Mouse (Mus musculus) MEL (cell line): ENCODE results near the gene Rcan2. TPM values are rescaled to one million over a fixed set of nuclear protein-coding genes. Genes with fewer than 3 reads are reported as not detected.

Experiments used
- DNase-seq: peaks from one replicate; pipeline ENCODE4 v3.0.0; 2011; ENCODE audit warnings: low read depth, low spot score
- H3K27ac ChIP-seq: 2 replicates; pipeline ENCODE4 v1.5.1; 2012; ENCODE audit warnings: low read depth, mild to moderate bottlenecking, control low read depth, low read length, moderate library complexity; ENCODE audit not compliant: control insufficient read depth
- H3K27me3 ChIP-seq, 2 experiments: fragments of 150-350 bp in 1 of 2; sonication (generic) in 1 of 2; 2 replicates each; pipeline ENCODE4 v1.6.1; 2012; ENCODE audit warnings: low read length in 2 of 2, mild to moderate bottlenecking in 2 of 2, improper control_type of control experiment in 1 of 2, moderate library complexity in 1 of 2; ENCODE audit not compliant: insufficient read depth in 2 of 2, control insufficient read depth in 1 of 2
- H3K36me3 ChIP-seq, 2 experiments: 2 replicates each; pipeline ENCODE4 v1.6.1; 2012 to 2014; ENCODE audit warnings: low read length in 2 of 2, improper control_type of control experiment in 1 of 2, inconsistent platforms in 1 of 2, mild to moderate bottlenecking in 1 of 2; ENCODE audit not compliant: insufficient read depth in 2 of 2, control insufficient read depth in 1 of 2
- H3K4me1 ChIP-seq, 2 experiments: fragments of 150-350 bp in 1 of 2; sonication (generic) in 1 of 2; 2 replicates each; pipeline ENCODE4 v1.6.1; 2012; ENCODE audit warnings: low read length in 2 of 2, improper control_type of control experiment in 1 of 2, mild to moderate bottlenecking in 1 of 2; ENCODE audit not compliant: insufficient read depth in 2 of 2, control insufficient read depth in 1 of 2
- H3K4me3 ChIP-seq, 2 experiments: fragments of 150-350 bp in 1 of 2; sonication (generic) in 1 of 2; 2 replicates each; pipeline ENCODE4 v1.5.1; 2012; ENCODE audit warnings: low read depth in 2 of 2, low read length in 2 of 2, mild to moderate bottlenecking in 2 of 2, moderate library complexity in 2 of 2, control low read depth in 1 of 2, improper control_type of control experiment in 1 of 2; ENCODE audit not compliant: control insufficient read depth in 1 of 2, insufficient read depth in 1 of 2
- H3K79me2 ChIP-seq: 2 replicates; pipeline ENCODE4 v1.6.1; 2012; ENCODE audit warnings: mild to moderate bottlenecking, low read length, moderate library complexity; ENCODE audit not compliant: control insufficient read depth, poor library complexity, insufficient read depth
- H3K9ac ChIP-seq: 2 replicates; pipeline ENCODE4 v1.6.1; 2012; ENCODE audit warnings: low read depth, mild to moderate bottlenecking, control low read depth, low read length, moderate library complexity; ENCODE audit not compliant: control insufficient read depth, poor library complexity, severe bottlenecking
- H3K9me3 ChIP-seq: fragments of 150-350 bp; sonication (generic); replicated peaks from 2 replicates; pipeline ENCODE4 v1.6.1; 2012; ENCODE audit warnings: mild to moderate bottlenecking, low read length, improper control_type of control experiment, moderate library complexity; ENCODE audit not compliant: insufficient read depth
- BHLHE40 ChIP-seq: IDR thresholded peaks from 2 replicates; pipeline ENCODE4 v1.6.1; 2012; ENCODE audit warnings: low read depth, mild to moderate bottlenecking, inconsistent platforms, low read length, improper control_type of control experiment, borderline replicate concordance
- CHD1 ChIP-seq: IDR thresholded peaks from 2 replicates; pipeline ENCODE4 v1.6.1; 2012; ENCODE audit warnings: low read depth, mild to moderate bottlenecking, inconsistent platforms, low read length, improper control_type of control experiment
- CTCF ChIP-seq, 3 experiments: IDR thresholded peaks in 2 of 3; conservative IDR thresholded peaks in 1 of 3; 2 replicates each; pipeline ENCODE4 v1.5.1; 2011 to 2012; ENCODE audit warnings: low read length in 3 of 3, low read depth in 2 of 3, mild to moderate bottlenecking in 2 of 3, improper control_type of control experiment in 1 of 3, inconsistent platforms in 1 of 3, mixed read lengths in 1 of 3, moderate library complexity in 1 of 3; ENCODE audit not compliant: control insufficient read depth in 1 of 3, insufficient read depth in 1 of 3, poor library complexity in 1 of 3, severe bottlenecking in 1 of 3
- ELF1 ChIP-seq: IDR thresholded peaks from 2 replicates; pipeline ENCODE4 v1.6.1; 2014; ENCODE audit warnings: low read depth, mild to moderate bottlenecking, inconsistent platforms, low read length, improper control_type of control experiment, moderate library complexity
- EP300 ChIP-seq, 2 experiments: IDR thresholded peaks; 2 replicates each; pipeline ENCODE4 v1.6.1; 2011; ENCODE audit warnings: improper control_type of control experiment in 2 of 2, low read length in 2 of 2, low read depth in 1 of 2, mild to moderate bottlenecking in 1 of 2
- HCFC1 ChIP-seq: IDR thresholded peaks from 2 replicates; pipeline ENCODE4 v1.6.1; 2012; ENCODE audit warnings: low read depth, mild to moderate bottlenecking, inconsistent platforms, low read length, improper control_type of control experiment, moderate library complexity
- KAT2A ChIP-seq: conservative IDR thresholded peaks from 2 replicates; pipeline ENCODE4 v1.6.1; 2012; ENCODE audit warnings: low read depth, low read length, improper control_type of control experiment, inconsistent platforms
- MAFK ChIP-seq: IDR thresholded peaks from 2 replicates; pipeline ENCODE4 v1.6.1; 2011; ENCODE audit warnings: low read depth, mild to moderate bottlenecking, low read length, improper control_type of control experiment, borderline replicate concordance
- MAZ ChIP-seq: IDR thresholded peaks from 2 replicates; pipeline ENCODE4 v1.6.1; 2012; ENCODE audit warnings: low read depth, mild to moderate bottlenecking, inconsistent platforms, low read length, improper control_type of control experiment
- MYC ChIP-seq: IDR thresholded peaks from 2 replicates; pipeline ENCODE4 v1.6.1; 2011; ENCODE audit warnings: low read depth, mild to moderate bottlenecking, low read length, improper control_type of control experiment, moderate library complexity
- NELFE ChIP-seq: IDR thresholded peaks from 2 replicates; pipeline ENCODE4 v1.6.1; 2011; ENCODE audit warnings: low read depth, low read length, improper control_type of control experiment
- POLR2A ChIP-seq, 2 experiments: IDR thresholded peaks; 2 replicates each; pipeline ENCODE4 v1.6.1; 2011 to 2012; ENCODE audit warnings: low read length in 2 of 2, mild to moderate bottlenecking in 2 of 2, control low read depth in 1 of 2, improper control_type of control experiment in 1 of 2, low read depth in 1 of 2, moderate library complexity in 1 of 2; ENCODE audit not compliant: control insufficient read depth in 1 of 2, insufficient read depth in 1 of 2, poor library complexity in 1 of 2
- POLR2AphosphoS5 ChIP-seq: IDR thresholded peaks from 2 replicates; pipeline ENCODE4 v1.6.1; 2012; ENCODE audit warnings: low read depth, borderline replicate concordance, mild to moderate bottlenecking, inconsistent platforms, low read length, moderate library complexity, mixed read lengths
- RAD21 ChIP-seq: IDR thresholded peaks from 2 replicates; pipeline ENCODE4 v1.6.1; 2011; ENCODE audit warnings: mild to moderate bottlenecking, low read depth, low read length, improper control_type of control experiment
- SIN3A ChIP-seq: IDR thresholded peaks from 2 replicates; pipeline ENCODE4 v1.6.1; 2012; ENCODE audit warnings: low read length, improper control_type of control experiment, inconsistent platforms
- SMC3 ChIP-seq: IDR thresholded peaks from 2 replicates; pipeline ENCODE4 v1.6.1; 2011; ENCODE audit warnings: low read depth, low read length, improper control_type of control experiment
- TAL1 ChIP-seq: IDR thresholded peaks from 2 replicates; pipeline ENCODE4 v1.6.1; 2012; ENCODE audit warnings: mild to moderate bottlenecking, inconsistent platforms, low read length, moderate library complexity, mixed read lengths
- TBP ChIP-seq: IDR thresholded peaks from 2 replicates; pipeline ENCODE4 v1.8.0; 2011; ENCODE audit warnings: low read depth, low read length, improper control_type of control experiment
- TCF12 ChIP-seq: IDR thresholded peaks from 2 replicates; pipeline ENCODE4 v1.6.1; 2014; ENCODE audit warnings: low read depth, mild to moderate bottlenecking, inconsistent platforms, low read length, improper control_type of control experiment, moderate library complexity
- UBTF ChIP-seq: IDR thresholded peaks from 2 replicates; pipeline ENCODE4 v1.6.1; 2012; ENCODE audit warnings: low read depth, mild to moderate bottlenecking, inconsistent platforms, low read length, improper control_type of control experiment, moderate library complexity, borderline replicate concordance; ENCODE audit not compliant: insufficient read depth
- USF2 ChIP-seq, 2 experiments: IDR thresholded peaks; 2 replicates each; pipeline ENCODE4 v1.6.1; 2011 to 2012; ENCODE audit warnings: improper control_type of control experiment in 2 of 2, low read length in 2 of 2, borderline replicate concordance in 1 of 2, inconsistent platforms in 1 of 2, low read depth in 1 of 2, mild to moderate bottlenecking in 1 of 2; ENCODE audit not compliant: insufficient read depth in 1 of 2
- ZC3H11A ChIP-seq: IDR thresholded peaks from 2 replicates; pipeline ENCODE4 v1.6.1; 2012; ENCODE audit warnings: low read depth, mild to moderate bottlenecking, inconsistent platforms, low read length, improper control_type of control experiment
- ZKSCAN1 ChIP-seq: IDR thresholded peaks from 2 replicates; pipeline ENCODE4 v1.6.1; 2012; ENCODE audit warnings: low read depth, mild to moderate bottlenecking, inconsistent platforms, low read length, improper control_type of control experiment, moderate library complexity
- ZMIZ1 ChIP-seq: IDR thresholded peaks from 2 replicates; pipeline ENCODE4 v1.6.1; 2012; ENCODE audit warnings: low read depth, mild to moderate bottlenecking, inconsistent platforms, low read length, improper control_type of control experiment, moderate library complexity
- polyA plus RNA-seq, 2 experiments: library from polyadenylated mRNA; stranded (reverse) in 1 of 2; unstranded in 1 of 2; fragments of >175 nt in 1 of 2; fragments of >200 nt in 1 of 2; gene quantifications; 2 replicates each; pipeline versions ENCODE4 v1.2.1 to v1.2.4; 2012; ENCODE audit warnings: low replicate concordance in 2 of 2, low read depth in 1 of 2; ENCODE audit not compliant: insufficient read length in 2 of 2, insufficient read depth in 1 of 2, missing spikeins in 1 of 2
- total RNA-seq: library from RNA; depleted of rRNA; stranded (reverse); fragments of 300-350 nt; gene quantifications from 2 replicates; pipeline ENCODE4 v1.2.3, GENCODE M21; 2012; rRNA removed

Rcan2 gene
- total RNA-seq (not detected in 2 replicates), polyA plus RNA-seq (under 1 TPM in 1 of 2 experiments, not detected in 1; 0.52 TPM)

DNA sequence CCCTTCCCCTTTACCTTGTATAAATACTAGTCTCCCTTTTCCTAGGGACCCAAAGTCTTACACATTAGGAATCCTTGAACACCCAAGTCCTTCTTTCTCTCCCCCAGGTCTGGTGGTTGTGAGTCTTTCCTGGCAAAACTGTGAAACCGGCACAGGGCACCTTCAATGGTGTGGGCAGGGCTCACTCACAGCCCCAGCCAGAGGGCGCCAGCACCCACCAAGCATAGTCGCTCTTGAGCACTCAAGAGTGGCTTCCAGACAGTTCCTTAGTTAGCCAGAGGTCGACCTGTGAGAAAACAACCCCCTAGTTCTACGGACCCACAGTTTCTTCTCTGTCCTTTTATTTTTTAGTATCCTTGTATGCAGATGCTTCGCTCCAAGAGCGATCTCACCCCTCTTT, at the start of gene Rcan2:
Gene Rcan2 (plus strand): TSS at position 275 of the 400 bp plus-strand sequence.
- no peak for TF ChIP-seq POLR2A (IDR thresholded peaks at IDR 0.05; ENCODE audit: control insufficient read depth in 1 of 2, insufficient read depth in 1 of 2, low read depth in 1 of 2, low read length in 2 of 2, poor library complexity in 1 of 2)
- no peak for TF ChIP-seq ZKSCAN1
- TF ChIP-seq NELFE: no peak
- no peak for TF ChIP-seq UBTF
- TF ChIP-seq SIN3A: no peak
- no peak for TF ChIP-seq POLR2AphosphoS5
- no peak for TF ChIP-seq MYC
- no peak; a peak in 1 of 6 replicates for TF ChIP-seq CTCF (IDR thresholded peaks at IDR 0.05 in 2 of 3, conservative IDR thresholded peaks at IDR 0.05 in 1 of 3; ENCODE audit: control insufficient read depth in 1 of 3, insufficient read depth in 1 of 3, low read depth in 2 of 3, low read length in 3 of 3, poor library complexity in 1 of 3, severe bottlenecking in 1 of 3)
- no peak for TF ChIP-seq MAZ
- TF ChIP-seq ZC3H11A: no peak
- TF ChIP-seq USF2 (IDR thresholded peaks at IDR 0.05; ENCODE audit: borderline replicate concordance in 1 of 2, insufficient read depth in 1 of 2, low read depth in 1 of 2, low read length in 2 of 2): no peak
- no peaks in the 10 kb centered on the region for H3K79me2 ChIP-seq
- no peaks in the 10 kb centered on the region for H3K4me1 ChIP-seq
- no peaks in the 10 kb centered on the region for H3K27me3 ChIP-seq
- H3K27ac ChIP-seq: no peak within 1 kb of the TSS
- H3K36me3 ChIP-seq: no peaks in the 10 kb centered on the region
- no peaks in the 10 kb centered on the region for H3K9me3 ChIP-seq
- DNase-seq: no peak
- H3K4me3 ChIP-seq: no peak within 1 kb of the TSS
- no peak within 1 kb of the TSS for H3K9ac ChIP-seq

DNA sequence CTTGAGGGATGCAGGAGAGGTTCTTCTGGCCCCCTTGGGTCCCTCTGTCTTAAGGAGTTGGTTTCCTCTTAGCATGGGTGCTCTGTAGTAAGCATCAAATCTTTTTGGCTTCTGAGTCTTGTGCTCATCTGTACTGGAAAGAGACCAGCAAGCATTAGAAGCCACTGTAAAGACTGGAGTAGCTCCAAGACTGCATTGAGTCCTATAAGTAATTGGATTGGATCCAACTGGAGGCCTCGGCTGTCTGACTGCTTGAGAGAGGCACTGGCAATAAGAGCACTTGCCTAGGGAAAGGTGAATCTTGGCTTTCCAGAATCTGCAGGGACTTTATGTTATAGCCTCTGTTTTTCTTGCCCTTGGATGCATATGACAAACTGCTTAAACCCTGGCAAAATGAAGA, 48.3 kb upstream of the Rcan2 start:
- Histone ChIP-seq H3K36me3 (no peaks in the 10 kb centered on the region), H3K79me2 (no peaks in the 10 kb centered on the region; the same call in 1 of the 2 replicates), H3K27me3 (no peaks in the 10 kb centered on the region), H3K27ac (no peak overlapping the region), H3K9me3 (no peaks in the 10 kb centered on the region), H3K4me1 (no peaks in the 10 kb centered on the region), H3K9ac (no peak overlapping the region), H3K4me3 (no peak overlapping the region)
- no peak for DNase-seq
- no peak for TF ChIP-seq RAD21
- TF ChIP-seq ZMIZ1: no peak
- no peak for TF ChIP-seq KAT2A
- TF ChIP-seq ELF1: no peak
- no peak for TF ChIP-seq SIN3A
- TF ChIP-seq TCF12: no peak
- TF ChIP-seq BHLHE40: no peak
- no peak for TF ChIP-seq TAL1
- TF ChIP-seq SMC3: no peak
- no peak for TF ChIP-seq TBP
- no peak for TF ChIP-seq HCFC1
- no peak for TF ChIP-seq MAFK
- TF ChIP-seq EP300 (IDR thresholded peaks at IDR 0.05; ENCODE audit: low read depth in 1 of 2, low read length in 2 of 2): no peak
- TF ChIP-seq NELFE: no peak
- TF ChIP-seq CHD1: no peak
- no peak for TF ChIP-seq POLR2A (IDR thresholded peaks at IDR 0.05; ENCODE audit: control insufficient read depth in 1 of 2, insufficient read depth in 1 of 2, low read depth in 1 of 2, low read length in 2 of 2, poor library complexity in 1 of 2)
- no peak for TF ChIP-seq ZKSCAN1
- TF ChIP-seq USF2 (IDR thresholded peaks at IDR 0.05; ENCODE audit: borderline replicate concordance in 1 of 2, insufficient read depth in 1 of 2, low read depth in 1 of 2, low read length in 2 of 2): no peak
- TF ChIP-seq, all 39 proteins: peak for 0
